Mouse (Mus musculus) bone marrow, adult 2 months (tissue): ENCODE data around the gene Eml3. TPM values are rescaled to one million over a fixed set of nuclear protein-coding genes. Genes with fewer than 3 reads are reported as not detected.
A peak's percentile ranks its signal among the peaks of the same experiment; 100 is the strongest.

Source experiments
- H3K27ac ChIP-seq: fragments of 200-500 bp; 2 replicates; pipeline ENCODE4 v1.5.1; 2012; ENCODE audit warnings: low read depth, mild to moderate bottlenecking, control low read depth, inconsistent platforms, low read length; ENCODE audit not compliant: control insufficient read depth, poor library complexity, insufficient read depth
- H3K4me1 ChIP-seq: fragments of 200-500 bp; 2 replicates; pipeline ENCODE4 v1.6.1; 2011; ENCODE audit warnings: low read length; ENCODE audit not compliant: control insufficient read depth, insufficient read depth
- H3K4me3 ChIP-seq: fragments of 200-500 bp; replicated peaks from 2 replicates; pipeline ENCODE3; 2011; ENCODE audit warnings: mild to moderate bottlenecking, low read depth, low read length, control low read depth; ENCODE audit not compliant: control insufficient read depth
- CTCF ChIP-seq: fragments of 200-500 bp; IDR thresholded peaks from 2 replicates; pipeline ENCODE4 v1.5.1; 2011; ENCODE audit warnings: low read length, control low read depth; ENCODE audit not compliant: control insufficient read depth, insufficient read depth
- POLR2A ChIP-seq: fragments of 200-500 bp; IDR thresholded peaks from 2 replicates; pipeline ENCODE4 v1.6.1; 2011; ENCODE audit warnings: low read depth, mild to moderate bottlenecking, control low read depth, low read length, borderline replicate concordance; ENCODE audit not compliant: control insufficient read depth
- WGBS: fragments of 180-500 bp; shearing (Covaris S2); methylation state at CpG from one replicate; pipeline ENCODE4 v1.1.7; 2018; 5-methylcytosine and 5-hydroxymethylcytosine counted together
- polyA plus RNA-seq: library from polyadenylated mRNA; stranded (reverse); fragments of >200 nt; gene quantifications from 2 replicates; pipeline ENCODE4 v1.2.4, GENCODE M21; 2011; ENCODE audit warnings: low replicate concordance; ENCODE audit not compliant: missing spikeins, insufficient read depth, insufficient read length

Eml3 gene
- polyA plus RNA-seq, 1 experiment = 54.7 TPM

GRCm38 (mm10) chr19:8989567-8990431 lies 60.4 kb downstream of the Eml3 start:
- H3K27ac ChIP-seq = peak overlapping the region; percentile 68
- peak overlapping the region; percentile 68 for H3K4me3 ChIP-seq
- peaks cover 1% of the 10 kb centered on the region for H3K4me1 ChIP-seq
- no peak for TF ChIP-seq POLR2A
- no peak; the same call in 1 of the 2 replicates for TF ChIP-seq CTCF
- whole genome bisulfite sequencing = 1% methylated on average over 53 of the region's 53 CpGs

GRCm38 (mm10) chr19:8990432-8991102 lies 61.2 kb downstream of the Eml3 start:
- WGBS = 23% methylated on average over 15 of the region's 15 CpGs
- Histone ChIP-seq H3K4me3 (peak overlapping the region; percentile 38), H3K27ac (no peak overlapping the region), H3K4me1 (peaks cover 1% of the 10 kb centered on the region)
- TF ChIP-seq CTCF = no peak
- no peak for TF ChIP-seq POLR2A

Other genes starting within 250 kb of the Eml3 start
- 58.4 and 65.7 TPM in 2 replicates for gene Slc3a2, start 206.2 kb upstream of the Eml3 start, polyA plus RNA-seq
- gene Wdr74, start 193.7 kb upstream of the Eml3 start, polyA plus RNA-seq = 40.8 and 121 TPM in 2 replicates
- gene 1700092M07Rik, start 188.8 kb upstream of the Eml3 start, polyA plus RNA-seq = 3.4 and 3.7 TPM in 2 replicates
- gene Stx5a, start 188.1 kb upstream of the Eml3 start, polyA plus RNA-seq = 62.1 and 83.9 TPM in 2 replicates
- gene Nxf1, start 172.5 kb upstream of the Eml3 start, polyA plus RNA-seq = 488 and 589 TPM in 2 replicates
- gene Tmem223, start 158.6 kb upstream of the Eml3 start, polyA plus RNA-seq = 27.1 and 53.1 TPM in 2 replicates
- 52.1 and 62.1 TPM in 2 replicates for gene Tmem179b, start 155.1 kb upstream of the Eml3 start, polyA plus RNA-seq
- gene Taf6l, start 143.1 kb upstream of the Eml3 start, polyA plus RNA-seq = 6.4 and 14.7 TPM in 2 replicates
- gene Polr2g, start 131.0 kb upstream of the Eml3 start, polyA plus RNA-seq = 38.0 and 61.1 TPM in 2 replicates
- 1.1 and 3.0 TPM in 2 replicates for gene Zbtb3, start 127.0 kb upstream of the Eml3 start, polyA plus RNA-seq
- gene Ttc9c, start 110.2 kb upstream of the Eml3 start, polyA plus RNA-seq = 18.1 and 20.3 TPM in 2 replicates
- gene Hnrnpul2, start 109.5 kb upstream of the Eml3 start, polyA plus RNA-seq = 62.2 and 84.9 TPM in 2 replicates
- 6.4 and 8.2 TPM in 2 replicates for gene AC129217.1, start 99.8 kb upstream of the Eml3 start, polyA plus RNA-seq
- gene Bscl2, start 92.1 kb upstream of the Eml3 start, polyA plus RNA-seq = 19.8 and 46.2 TPM in 2 replicates
- gene Gng3, start 90.4 kb upstream of the Eml3 start, polyA plus RNA-seq = 1.5 TPM in 1 of 2 replicates, not detected in the other
- 0.40 and 0.62 TPM in 2 replicates for gene Lrrn4cl, start 78.8 kb upstream of the Eml3 start, polyA plus RNA-seq
- gene Ubxn1, start 58.1 kb upstream of the Eml3 start, polyA plus RNA-seq = 110 and 112 TPM in 2 replicates
- 25.7 and 27.0 TPM in 2 replicates for gene Uqcc3, start 48.6 kb upstream of the Eml3 start, polyA plus RNA-seq
- gene Lbhd1, start 45.8 kb upstream of the Eml3 start, polyA plus RNA-seq = 1.6 and 2.1 TPM in 2 replicates
- not detected in 2 replicates for gene Gm49403, start 45.6 kb upstream of the Eml3 start, polyA plus RNA-seq
- gene 1810009A15Rik, start 40.7 kb upstream of the Eml3 start, polyA plus RNA-seq = 50.8 and 83.6 TPM in 2 replicates
- not detected in 2 replicates for gene Gm49416, start 40.6 kb upstream of the Eml3 start, polyA plus RNA-seq
- 6.7 and 12.1 TPM in 2 replicates for gene Ints5, start 36.5 kb upstream of the Eml3 start, polyA plus RNA-seq
- 41.4 and 61.7 TPM in 2 replicates for gene Ganab, start 31.5 kb upstream of the Eml3 start, polyA plus RNA-seq
- 45.8 and 58.5 TPM in 2 replicates for gene B3gat3, start 9.2 kb upstream of the Eml3 start, polyA plus RNA-seq
- gene Rom1, start 196 bp upstream of the Eml3 start, polyA plus RNA-seq = 3.6 and 9.7 TPM in 2 replicates
- 67.4 and 91.6 TPM in 2 replicates for gene Mta2, start 12.3 kb downstream of the Eml3 start, polyA plus RNA-seq
- 10.7 and 19.1 TPM in 2 replicates for gene Tut1, start 24.3 kb downstream of the Eml3 start, polyA plus RNA-seq
- gene Eef1g, start 37.5 kb downstream of the Eml3 start, polyA plus RNA-seq = 129 and 224 TPM in 2 replicates
- gene Ahnak, start 59.7 kb downstream of the Eml3 start, polyA plus RNA-seq = 17.4 and 40.1 TPM in 2 replicates
- 37.7 TPM in 1 of 2 replicates, not detected in the other for gene Scgb1a1, start 158.4 kb downstream of the Eml3 start, polyA plus RNA-seq
- gene Asrgl1, start 206.1 kb downstream of the Eml3 start, polyA plus RNA-seq = 8.9 and 12.4 TPM in 2 replicates